Mouse (Mus musculus) retina, postnatal 7 days (tissue): Measurements from ENCODE around the gene Fam107a.

Source experiments
- DNase-seq: peaks from one replicate; pipeline ENCODE4 v3.0.0-alpha.2; 2012; ENCODE audit warnings: low read depth, low spot score

Fam107a gene

DNA sequence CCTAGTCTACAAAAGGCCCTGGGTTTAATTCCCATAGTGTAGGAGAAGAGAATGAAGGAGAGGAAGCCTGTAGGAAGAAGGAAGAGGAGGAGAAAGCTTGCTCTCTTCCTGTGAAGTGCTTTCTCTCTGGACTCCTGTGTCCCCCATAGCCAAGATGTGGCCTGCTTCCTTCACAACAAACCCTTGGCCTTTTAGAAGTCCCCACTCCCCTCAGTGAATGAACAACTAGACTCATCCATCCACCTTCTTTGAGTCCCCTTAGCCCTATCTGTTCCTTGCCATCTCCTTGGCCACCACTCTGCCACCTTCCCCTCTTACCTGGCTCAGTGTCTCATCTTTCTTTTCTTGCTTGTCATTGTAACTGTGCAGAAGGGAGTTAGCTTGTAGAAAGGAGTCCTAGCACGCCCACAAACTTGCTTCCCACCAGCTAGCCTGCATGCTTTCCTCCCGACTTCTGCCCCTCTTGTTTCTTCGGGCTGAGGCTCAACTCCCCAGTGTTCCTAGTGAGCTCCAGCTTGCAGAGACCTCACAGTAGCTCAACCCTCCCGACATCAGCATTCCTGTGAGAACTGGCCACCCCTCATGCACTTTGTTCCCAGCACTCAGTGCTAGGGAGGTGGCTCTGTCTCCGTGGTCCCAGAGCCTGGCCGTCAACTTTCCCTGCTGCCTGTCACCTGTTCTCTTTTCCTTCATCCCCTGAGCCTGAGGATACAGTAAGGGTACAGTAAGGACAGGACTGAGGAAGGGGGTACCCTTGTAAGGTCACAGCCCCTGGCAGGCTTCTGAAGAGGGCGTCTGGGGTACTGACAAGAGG is 60.1 kb downstream of the Fam107a start:
- no peak for DNase-seq

- no peak for DNase-seq
Observed at GRCm38 (mm10) chr14:8256881-8257280, 60.9 kb downstream of the Fam107a start.

- no peak for DNase-seq
Observed at GRCm38 (mm10) chr14:8256072-8256471, 61.8 kb downstream of the Fam107a start.

DNA sequence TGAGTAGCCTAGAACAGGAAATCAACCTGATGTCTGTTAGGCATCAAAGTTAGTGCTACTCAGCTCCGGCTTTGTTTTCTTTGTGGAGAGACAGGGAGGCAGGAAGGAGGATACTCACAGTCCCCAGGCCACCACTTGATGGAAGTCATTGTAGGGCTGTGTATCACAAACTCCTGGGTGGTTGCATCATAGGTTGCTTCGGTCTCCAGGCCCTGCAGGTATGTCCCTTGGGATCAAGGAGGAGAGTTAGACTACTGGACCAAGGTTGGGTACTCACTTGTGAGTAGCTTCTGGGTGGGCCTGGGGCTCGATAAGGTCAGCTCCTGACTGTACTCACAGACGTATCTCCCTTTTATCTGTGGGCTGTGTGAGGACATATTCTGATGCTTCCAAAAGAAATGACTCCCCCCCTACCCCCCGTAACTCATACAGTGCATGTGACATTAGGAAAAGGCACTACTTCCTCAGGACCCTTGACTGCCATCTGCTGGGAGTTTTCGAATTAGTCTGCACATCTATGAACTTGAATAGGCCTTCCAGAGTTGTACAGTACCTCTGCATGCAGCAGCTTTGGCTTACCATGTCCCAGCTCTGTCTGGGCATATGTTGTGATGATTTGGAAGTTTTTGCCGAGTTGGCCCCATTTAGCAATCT is 62.6 kb downstream of the Fam107a start:
- peak; percentile 29 for DNase-seq

GRCm38 (mm10) chr14:8251330-8251885 is 66.4 kb downstream of the Fam107a start:
- DNase-seq: no peak

GRCm38 (mm10) chr14:8250141-8250871 is 67.5 kb downstream of the Fam107a start:
- no peak for DNase-seq

DNA sequence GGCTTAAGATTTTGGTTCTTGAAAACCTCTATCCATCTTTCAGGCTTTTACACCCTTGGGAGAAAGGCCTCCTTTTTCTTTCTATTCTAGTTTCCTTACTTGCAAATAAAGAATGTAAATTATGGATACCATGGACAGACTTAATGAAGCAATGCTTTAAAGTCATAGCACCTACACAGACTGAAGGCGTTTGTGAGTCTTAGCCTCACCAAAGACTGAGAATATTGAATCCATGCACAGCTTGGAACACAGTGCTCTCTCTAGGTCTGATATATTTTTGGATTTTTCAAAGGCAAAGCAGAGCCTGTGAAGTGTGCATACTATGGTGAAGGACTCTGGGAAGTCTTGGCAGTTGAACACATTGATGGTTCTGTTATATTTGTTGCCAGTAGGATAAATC is 68.6 kb downstream of the Fam107a start:
- no peak for DNase-seq

- DNase-seq: no peak
Observed at GRCm38 (mm10) chr14:8246878-8247277, 70.9 kb downstream of the Fam107a start.
